Mouse (Mus musculus): ENCODE measurements around the gene Cyyr1.

Gene Cyyr1

DNA sequence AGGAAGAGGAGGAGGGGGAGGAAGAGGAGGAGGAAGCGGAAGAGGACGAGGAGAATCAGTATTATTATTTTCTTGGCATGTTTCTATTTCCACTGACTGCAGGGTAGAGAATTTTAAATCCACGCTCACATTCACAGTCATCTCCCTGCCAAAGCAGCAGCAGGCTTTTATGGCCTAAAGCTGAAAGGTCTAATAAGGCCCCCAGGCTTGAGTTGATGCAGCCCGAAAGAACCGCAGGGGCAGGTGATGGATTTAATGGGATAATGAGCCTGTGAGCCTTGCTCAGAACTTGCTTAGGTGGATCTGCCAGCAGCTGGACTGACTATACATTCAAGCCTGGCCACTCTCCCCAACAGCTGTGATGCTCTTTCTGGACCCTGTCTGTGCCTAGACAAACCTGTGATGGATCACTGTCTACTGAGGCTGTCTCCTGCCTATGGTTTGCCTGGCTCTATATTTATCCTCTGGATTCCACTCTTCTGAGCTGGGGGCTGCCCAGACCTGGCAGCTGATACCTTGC lies 78.6 kb downstream of the Cyyr1 start:
- intact Hi-C loops (cut with DNase I): no loop called here

DNA sequence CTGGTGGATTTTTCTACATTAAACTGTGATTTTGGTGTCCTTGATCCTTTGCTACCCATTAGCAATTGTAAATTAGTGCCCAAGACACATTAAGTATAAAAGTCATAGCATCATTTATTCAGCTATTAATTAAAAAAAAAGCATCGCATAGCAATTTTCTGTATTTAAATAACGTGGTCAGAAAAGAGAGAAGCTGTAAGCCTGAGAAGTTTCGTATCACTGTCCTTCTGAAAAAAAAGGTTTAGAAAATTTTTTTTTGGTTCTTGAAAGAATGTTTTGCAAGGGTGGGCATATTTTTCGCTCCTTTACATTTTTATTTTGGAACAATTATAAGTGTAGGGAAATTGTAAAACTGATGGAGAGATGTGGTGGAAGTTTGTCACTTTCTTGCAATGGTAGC lies 83.1 kb downstream of the Cyyr1 start:
- intact Hi-C loops (cut with DNase I): no loop called here

DNA sequence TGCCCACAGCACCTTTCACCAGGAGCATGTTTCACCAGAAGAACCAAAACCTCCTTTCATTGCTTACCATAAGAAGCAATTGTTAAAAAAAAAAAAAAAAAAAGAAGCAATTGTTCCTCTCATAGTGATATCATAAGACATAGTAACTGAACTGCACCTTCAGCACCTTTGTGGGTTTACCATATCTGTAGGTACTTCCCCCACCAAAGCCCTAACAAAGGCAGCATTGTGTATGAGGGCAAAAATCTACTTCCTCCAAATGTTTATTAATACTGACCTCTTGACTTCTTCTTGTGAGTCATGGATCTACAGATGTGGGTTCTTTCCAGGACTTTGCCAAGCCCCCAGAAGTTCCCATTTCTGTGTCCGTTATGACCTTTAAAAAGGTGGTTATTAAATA lies 98.2 kb downstream of the Cyyr1 start:
- intact Hi-C loops (cut with DNase I): no loop called here

DNA sequence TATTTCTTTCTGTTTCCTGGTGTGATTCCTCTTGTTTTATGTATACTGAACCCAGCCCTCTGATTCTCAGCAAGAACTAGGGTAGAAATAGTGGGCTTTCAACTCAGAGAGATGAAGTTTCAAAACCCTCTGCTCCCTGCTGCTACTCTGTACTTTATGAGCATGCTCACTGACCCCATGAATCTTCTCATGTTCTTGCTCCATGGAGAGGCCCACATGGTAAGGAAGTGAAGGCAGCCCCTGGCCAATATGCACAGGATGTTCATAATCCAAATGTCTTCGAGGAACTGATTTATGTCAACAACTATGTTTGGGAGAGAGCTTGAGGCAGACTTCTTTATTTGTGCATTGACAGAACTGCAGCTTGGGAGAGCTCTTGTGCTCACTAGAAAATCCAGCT lies 106.9 kb downstream of the Cyyr1 start:
- intact Hi-C loops (cut with DNase I): no loop called here

DNA sequence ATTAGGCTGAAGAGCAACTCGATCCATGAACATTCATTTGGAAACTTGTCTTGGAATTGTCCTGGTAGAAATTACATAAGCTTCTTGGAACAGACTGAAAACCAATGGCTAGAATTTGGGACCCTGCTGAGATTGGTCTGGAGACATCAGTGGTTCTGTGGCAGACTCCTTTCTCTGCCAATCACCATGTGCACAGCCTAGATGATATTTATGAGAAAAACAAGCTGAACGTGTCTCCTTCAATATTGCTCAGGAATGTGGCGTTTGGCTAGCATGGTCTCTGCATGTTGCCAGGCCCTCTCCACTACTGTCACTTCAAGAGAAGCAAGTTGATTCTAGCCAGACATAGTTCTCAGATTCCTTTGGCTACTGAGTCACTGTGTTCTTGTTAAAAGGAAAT lies 107.4 kb downstream of the Cyyr1 start:
- intact Hi-C loops (cut with DNase I): no loop called here

DNA sequence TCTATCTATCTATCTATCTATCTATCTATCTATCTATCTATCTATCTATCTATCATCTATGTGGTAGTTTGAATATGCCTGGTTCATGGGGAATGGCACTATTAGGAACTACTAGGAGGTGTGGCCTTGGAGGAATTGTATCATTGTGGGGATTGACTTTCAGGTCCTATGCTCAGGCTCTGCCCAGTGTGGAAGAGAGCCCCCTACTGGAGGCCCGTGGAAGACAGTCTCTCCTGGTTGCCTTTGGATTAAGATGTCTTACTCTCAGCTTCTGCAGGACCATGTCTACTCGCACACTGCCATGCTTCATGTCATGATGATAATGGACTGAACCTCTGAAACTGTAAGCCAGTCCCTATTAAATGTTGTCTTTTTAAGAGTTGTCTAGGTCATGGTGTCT lies 117.8 kb downstream of the Cyyr1 start:
- intact Hi-C loops (cut with DNase I): loop anchor here (5.0 kb wide), 2 partner anchors 258 to 478 kb away; no protein-coding TSS in a partner anchor

DNA sequence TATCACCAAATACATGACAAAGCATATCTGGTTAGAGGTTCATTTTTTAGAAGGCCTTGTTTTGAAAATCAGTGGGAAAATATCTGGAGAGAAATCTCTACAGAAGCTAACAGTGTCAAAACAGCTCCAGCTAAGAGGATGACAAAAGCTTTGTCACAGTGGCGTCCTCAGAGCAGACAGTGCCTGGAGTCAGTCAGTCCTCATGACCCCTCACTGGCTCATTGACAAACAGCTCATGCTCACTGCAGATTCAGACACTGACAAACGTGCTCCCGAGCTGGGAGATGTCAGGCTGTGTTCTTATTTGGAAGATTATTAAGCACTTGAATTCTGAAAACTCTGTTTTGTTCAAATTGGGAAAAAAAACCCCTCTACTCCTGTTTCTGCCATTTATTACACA lies 124.0 kb downstream of the Cyyr1 start:
- intact Hi-C loops (cut with DNase I): no loop called here

DNA sequence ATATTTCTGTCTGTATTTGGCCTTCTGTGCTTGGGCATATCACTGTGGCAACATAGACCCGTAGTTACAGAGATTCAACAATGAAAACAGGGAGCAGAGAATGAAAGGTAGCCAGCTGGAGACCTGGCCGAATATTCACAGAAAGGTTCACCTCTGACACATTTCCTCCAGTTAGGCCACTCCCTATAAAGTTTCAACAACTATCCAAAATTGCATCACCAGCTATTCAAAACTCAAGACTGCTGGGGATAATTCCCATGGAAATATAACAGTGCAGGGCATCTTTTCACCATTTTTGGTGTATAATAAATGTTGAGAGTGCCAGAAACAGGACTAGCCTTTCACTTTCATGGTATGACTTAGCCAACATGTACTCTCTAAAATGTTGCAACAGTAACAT lies 130.3 kb downstream of the Cyyr1 start:
- intact Hi-C loops (cut with DNase I): no loop called here

DNA sequence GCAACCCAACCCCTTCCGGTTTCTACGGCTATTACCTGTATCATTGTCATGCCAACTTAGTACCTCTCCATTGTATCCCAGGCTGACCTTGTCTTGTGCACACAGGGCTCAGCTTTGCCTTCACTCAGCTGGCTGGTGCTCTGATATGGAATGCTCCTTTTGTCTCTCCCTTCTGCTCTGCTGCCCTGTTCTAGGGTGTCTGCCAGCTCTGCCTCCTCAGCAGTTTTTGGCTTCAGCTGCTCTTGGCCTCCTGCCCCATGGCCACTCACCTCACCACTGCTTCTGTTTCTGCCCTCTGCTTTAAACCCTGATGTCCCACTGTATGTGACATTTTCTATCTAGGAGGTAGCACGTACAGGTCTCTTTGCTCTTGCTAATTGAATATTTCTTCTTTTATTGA lies 137.8 kb downstream of the Cyyr1 start:
- intact Hi-C loops (cut with DNase I): no loop called here

DNA sequence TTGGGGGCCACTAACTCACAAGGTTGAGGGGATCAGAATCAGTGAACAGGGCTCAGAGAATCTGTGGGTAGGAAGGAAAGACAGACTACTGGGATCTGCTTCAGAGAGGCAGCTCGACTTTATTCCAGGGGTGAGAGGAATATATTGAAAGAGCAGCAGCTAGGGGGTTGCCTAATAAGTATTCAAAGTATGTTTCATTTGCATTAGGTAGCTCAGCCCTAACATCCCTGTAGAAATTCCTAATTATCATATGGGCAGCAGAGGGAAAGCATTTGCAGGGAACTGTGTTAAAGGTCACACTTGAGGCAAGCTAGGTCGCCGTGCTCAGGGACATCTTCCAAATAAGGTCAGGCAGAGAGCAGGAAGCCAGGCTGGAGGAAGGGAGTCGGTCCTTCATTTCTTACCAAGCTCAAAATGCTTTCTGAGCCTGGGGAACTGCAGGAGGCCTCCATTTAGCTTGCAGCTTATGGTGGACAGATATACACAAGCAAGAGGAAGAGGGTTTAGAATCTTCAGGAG lies 159.7 kb downstream of the Cyyr1 start:
- intact Hi-C loops (cut with DNase I): no loop called here

DNA sequence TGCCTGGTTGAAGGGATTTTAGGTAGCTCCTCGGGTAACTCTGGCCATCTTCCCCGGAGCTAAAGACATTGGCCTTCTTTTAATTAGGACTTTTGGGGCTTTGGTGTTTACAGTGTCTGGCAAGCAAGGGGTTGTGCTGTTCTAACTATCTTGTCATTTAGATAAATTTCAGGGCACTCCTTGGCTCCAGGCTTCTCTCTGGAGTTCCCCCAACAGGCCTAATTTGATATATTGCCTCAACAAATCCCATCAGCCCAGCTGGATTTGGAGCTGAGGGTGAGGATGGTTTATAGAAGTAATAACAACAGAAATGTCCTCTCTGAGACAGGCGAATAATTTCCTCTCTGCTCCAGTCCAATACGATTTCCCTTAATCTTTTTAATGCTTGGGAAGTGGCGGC lies 166.4 kb downstream of the Cyyr1 start:
- intact Hi-C loops (cut with DNase I): no loop called here
